Mouse (Mus musculus): ENCODE results near the gene Nepn. TPM values are rescaled to one million over a fixed set of nuclear protein-coding genes. Genes with fewer than 3 reads are reported as not detected.

The Nepn gene
- polyA plus RNA-seq, 1 experiment from 2014 or later, result not detected

GRCm38 (mm10) chr10:52420526-52420925, 31.8 kb downstream of the Nepn start:
- ChIA-PET POLR2A (interaction anchor here (0.8 kb wide), 1 partner anchor 10 kb away, joined by 3 read pairs; no protein-coding TSS in a partner anchor), CTCF (interaction anchor here (3.0 kb wide), 1 partner anchor 10 kb away, joined by 13 read pairs; no protein-coding TSS in a partner anchor)
- no peak for ATAC-seq
- in situ Hi-C loops (cut with MboI; ENCODE audit: low pct_unique_long_range_greater_than_20kb), result loop anchor here (25.0 kb wide), 1 partner anchor 892 kb away; no protein-coding TSS in a partner anchor
- no peak for DNase-seq (ENCODE audit: low read depth, low spot score)
- no peak for TF ChIP-seq CTCF (IDR thresholded peaks at IDR 0.05)
- H3K27me3 ChIP-seq, result no peaks in the 10 kb centered on the region

DNA sequence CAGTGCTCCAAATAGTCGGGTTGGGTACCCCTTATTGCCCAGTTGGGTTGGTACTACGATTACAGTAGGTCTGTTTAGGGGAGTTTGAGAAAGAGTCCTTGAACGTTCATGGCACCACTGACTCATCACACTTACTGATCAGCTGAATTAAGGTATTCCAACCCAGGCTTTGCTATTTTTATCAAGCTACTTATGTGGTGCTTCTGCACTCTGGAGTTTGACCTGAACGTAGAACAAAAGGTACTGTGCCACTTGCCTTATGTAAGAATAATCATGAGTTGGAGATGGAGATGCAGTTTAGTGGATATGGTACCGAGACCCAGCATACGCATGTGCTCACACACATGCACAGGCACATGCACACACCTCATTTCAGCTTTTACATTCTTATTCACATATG, 32.9 kb downstream of the Nepn start:
- TF ChIP-seq CTCF (IDR thresholded peaks at IDR 0.05), result no peak
- CTCF ChIA-PET, result no interaction called here
- in situ Hi-C loops (cut with MboI; ENCODE audit: low pct_unique_long_range_greater_than_20kb), result loop anchor here (25.0 kb wide), 1 partner anchor 891 kb away; no protein-coding TSS in a partner anchor
- POLR2A ChIA-PET, result no interaction called here
- no peaks in the 10 kb centered on the region for H3K27me3 ChIP-seq
- ATAC-seq (no peak), DNase-seq (ENCODE audit: low read depth, low spot score) (no peak)

DNA sequence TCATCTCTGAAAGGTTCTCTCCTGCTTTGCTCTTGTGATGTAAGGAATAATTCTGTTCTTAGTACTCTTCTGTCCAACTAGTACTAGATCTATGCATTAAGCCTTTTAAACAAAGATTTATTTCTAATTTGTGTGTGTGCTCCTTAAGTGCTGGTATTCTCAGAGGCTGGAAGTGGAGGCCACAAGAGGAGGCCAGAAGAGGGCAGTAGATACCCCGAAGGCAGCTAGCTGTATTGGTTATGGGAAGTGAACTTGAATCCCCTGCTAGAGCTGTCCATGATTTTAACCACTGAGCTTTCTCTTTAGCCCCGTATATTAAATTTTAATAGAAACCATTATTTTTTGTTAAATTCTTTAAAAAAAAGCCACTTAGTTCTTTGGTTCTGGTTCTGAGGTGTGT, 34.3 kb downstream of the Nepn start:
- TF ChIP-seq CTCF (IDR thresholded peaks at IDR 0.05), result peak; percentile 47

DNA sequence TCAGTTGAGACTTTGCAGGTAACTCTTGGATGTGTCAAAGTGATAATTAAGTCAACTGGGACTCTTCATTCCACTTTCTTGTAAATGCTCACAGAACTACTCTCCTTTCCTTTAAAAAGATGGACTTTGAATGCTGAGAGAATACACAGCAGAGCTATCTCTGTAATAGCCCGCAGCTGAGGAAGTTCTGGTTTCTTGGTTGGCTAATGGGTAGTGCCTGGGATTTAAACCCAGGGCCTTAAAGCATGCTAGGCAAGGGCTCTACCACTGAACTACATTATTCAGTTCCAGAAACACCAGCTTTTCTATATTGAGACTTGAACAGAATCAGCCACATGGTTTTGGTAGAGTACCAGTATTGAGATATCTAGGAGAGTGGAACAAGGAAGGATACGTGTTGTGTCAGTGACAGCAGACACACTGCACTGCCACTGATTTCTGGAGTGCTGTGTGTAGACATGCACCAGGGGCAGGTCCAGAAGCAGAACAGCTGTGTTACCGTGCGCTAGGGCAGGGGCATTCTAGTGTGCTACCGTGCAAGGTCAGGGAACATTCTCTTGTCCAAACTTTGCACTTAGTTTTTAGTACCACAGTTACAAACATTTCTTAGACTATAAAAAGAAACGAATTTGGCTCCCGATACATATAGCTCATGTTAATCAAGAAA, 37.7 kb downstream of the Nepn start:
- CTCF ChIA-PET, result interaction anchor here (0.8 kb wide), 1 partner anchor 10 kb away, joined by 4 read pairs; no protein-coding TSS in a partner anchor
- DNase-seq (ENCODE audit: low read depth, low spot score), result no peak

More for the DNA sequence above, 34.3 kb downstream of the Nepn start:
- DNase-seq (ENCODE audit: low read depth, low spot score) (no peak), ATAC-seq (no peak)
- ChIA-PET CTCF (interaction anchor here (1.1 to 1.4 kb wide), 4 partner anchors 10 to 17 kb away, joined by 3 read pairs; no protein-coding TSS in a partner anchor), POLR2A (no interaction called here)
- H3K27me3 ChIP-seq, result no peaks in the 10 kb centered on the region
- in situ Hi-C loops (cut with MboI; ENCODE audit: low pct_unique_long_range_greater_than_20kb), result loop anchor here (25.0 kb wide), 1 partner anchor 889 kb away; no protein-coding TSS in a partner anchor

GRCm38 (mm10) chr10:52427634-52428415, 39.1 kb downstream of the Nepn start:
- in situ Hi-C loops (cut with MboI; ENCODE audit: low pct_unique_long_range_greater_than_20kb), result no loop called here
- H3K27me3 ChIP-seq, result no peaks in the 10 kb centered on the region
- no peak for TF ChIP-seq CTCF (IDR thresholded peaks at IDR 0.05)
- ATAC-seq (no peak), DNase-seq (ENCODE audit: low read depth, low spot score) (no peak)
- ChIA-PET CTCF (interaction anchor here (0.7 to 1.5 kb wide), 2 partner anchors 8 to 9 kb away, joined by 3 read pairs; no protein-coding TSS in a partner anchor), POLR2A (no interaction called here)

More for the DNA sequence above, 37.7 kb downstream of the Nepn start:
- TF ChIP-seq CTCF (IDR thresholded peaks at IDR 0.05), result no peak
- no peak for ATAC-seq
- no peaks in the 10 kb centered on the region for H3K27me3 ChIP-seq
- POLR2A ChIA-PET, result no interaction called here
- in situ Hi-C loops (cut with MboI; ENCODE audit: low pct_unique_long_range_greater_than_20kb), result no loop called here

- no peak for DNase-seq (ENCODE audit: low read depth, low spot score)
- ATAC-seq, result no peak
- no peaks in the 10 kb centered on the region for H3K27me3 ChIP-seq
- CTCF ChIA-PET, result interaction anchor here (3.0 kb wide), 1 partner anchor 12 kb away, joined by 13 read pairs; no protein-coding TSS in a partner anchor
- in situ Hi-C loops (cut with MboI; ENCODE audit: low pct_unique_long_range_greater_than_20kb), result no loop called here
- TF ChIP-seq CTCF (IDR thresholded peaks at IDR 0.05), result no peak
- POLR2A ChIA-PET, result no interaction called here
Measured at GRCm38 (mm10) chr10:52430953-52431352, 42.2 kb downstream of the Nepn start.

DNA sequence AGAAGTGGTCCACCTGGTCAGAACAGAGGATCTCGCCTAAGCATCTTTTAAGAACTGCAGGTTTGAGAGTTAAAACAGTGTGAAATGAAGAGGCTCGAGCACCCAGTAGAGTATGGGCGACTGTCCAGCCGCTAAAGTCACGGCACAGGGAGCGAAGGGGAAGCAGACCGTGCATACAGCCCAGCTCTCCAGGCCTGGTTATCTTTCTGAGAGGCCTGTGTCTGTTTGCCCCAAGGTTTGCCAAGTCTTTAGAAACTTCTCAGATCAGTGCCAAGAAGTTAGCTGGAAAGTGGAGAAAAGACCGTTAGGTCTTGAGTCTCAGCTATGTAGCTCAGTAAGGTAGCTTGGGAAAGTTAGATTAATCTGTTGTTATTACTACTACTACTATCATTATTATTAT, 46.1 kb downstream of the Nepn start:
- in situ Hi-C loops (cut with MboI; ENCODE audit: low pct_unique_long_range_greater_than_20kb), result no loop called here
- no peak for TF ChIP-seq CTCF (IDR thresholded peaks at IDR 0.05)
- H3K27me3 ChIP-seq, result no peaks in the 10 kb centered on the region
- CTCF ChIA-PET, result no interaction called here
- DNase-seq (ENCODE audit: low read depth, low spot score), result no peak
- no peak for ATAC-seq
- POLR2A ChIA-PET, result no interaction called here

Other genes with a start within 250 kb of the Nepn start
- gene Ros1, start 193.7 kb upstream of the Nepn start, polyA plus RNA-seq (2021), result 0.03 TPM
- gene Dcbld1, start 155.4 kb upstream of the Nepn start, polyA plus RNA-seq (2021), result 9.1 TPM
- gene Gm26741, start 30.2 kb upstream of the Nepn start, polyA plus RNA-seq (2021), result not detected
- gene Gopc, start 6.8 kb upstream of the Nepn start, polyA plus RNA-seq (2021), result 26.2 TPM
- gene Nus1, start 28.6 kb downstream of the Nepn start, polyA plus RNA-seq (2021), result 58.2 TPM